Mouse (Mus musculus) CH12.LX (cell line): ENCODE measurements at regions not wholly inside any gene's neighbourhood (a gene's known extent, or its start where the extent isn't known, plus 50 kb on each side); places are given as distances from the start of the nearest gene placed in this dataset.

ENCODE experiments used
- DNase-seq: peaks from one replicate; pipeline ENCODE4 v3.0.0-alpha.2; 2013; ENCODE audit errors: extremely low read depth
- H3K27ac ChIP-seq: 2 replicates; pipeline ENCODE4 v1.5.1; 2012; ENCODE audit warnings: low read depth, mild to moderate bottlenecking, control low read depth, moderate library complexity; ENCODE audit not compliant: insufficient read depth
- H3K27me3 ChIP-seq: replicated peaks from 2 replicates; pipeline ENCODE3; 2012; ENCODE audit warnings: inconsistent platforms
- H3K36me3 ChIP-seq, 2 experiments: replicated peaks in 1 of 2; 2 replicates each; pipeline versions ENCODE3 to v1.6.1; 2012; ENCODE audit warnings: inconsistent platforms in 1 of 2, low read length in 1 of 2, mild to moderate bottlenecking in 1 of 2, mixed read lengths in 1 of 2, moderate library complexity in 1 of 2; ENCODE audit not compliant: control insufficient read depth in 1 of 2, insufficient read depth in 1 of 2
- H3K4me1 ChIP-seq, 2 experiments: 2 replicates each; pipeline ENCODE4 v1.6.1; 2012; ENCODE audit warnings: inconsistent platforms in 1 of 2, moderate library complexity in 1 of 2; ENCODE audit not compliant: insufficient read depth in 2 of 2, control insufficient read depth in 1 of 2
- H3K4me2 ChIP-seq: 2 replicates; pipeline ENCODE4 v1.6.1; 2012; ENCODE audit warnings: low read depth, mild to moderate bottlenecking, control low read depth; ENCODE audit not compliant: poor library complexity, insufficient read depth, severe bottlenecking
- H3K4me3 ChIP-seq, 3 experiments: fragments of 150-350 bp in 1 of 3; sonication (generic) in 1 of 3; replicated peaks in 1 of 3; 2 replicates each; pipeline versions ENCODE3 to v1.5.1; 2011 to 2012; ENCODE audit warnings: low read depth in 2 of 3, low read length in 2 of 3, mild to moderate bottlenecking in 2 of 3, moderate library complexity in 2 of 3, control low read depth in 1 of 3, improper control_type of control experiment in 1 of 3, inconsistent platforms in 1 of 3, mixed read lengths in 1 of 3; ENCODE audit not compliant: poor library complexity in 1 of 3
- H3K79me2 ChIP-seq: replicated peaks from 2 replicates; pipeline ENCODE4 v1.6.1; 2012; ENCODE audit warnings: mild to moderate bottlenecking, moderate library complexity; ENCODE audit not compliant: control insufficient read depth, poor library complexity, insufficient read depth, severe bottlenecking; ENCODE audit errors: extremely low read depth
- H3K9ac ChIP-seq: 2 replicates; pipeline ENCODE4 v1.6.1; 2012; ENCODE audit warnings: low read depth, mild to moderate bottlenecking, control low read depth, moderate library complexity; ENCODE audit not compliant: insufficient read depth
- H3K9me3 ChIP-seq: replicated peaks from 2 replicates; pipeline ENCODE3; 2012; ENCODE audit warnings: low read length, inconsistent platforms, mixed read lengths
- CTCF ChIP-seq, 2 experiments: IDR thresholded peaks in 1 of 2; conservative IDR thresholded peaks in 1 of 2; 2 replicates each; pipeline ENCODE4 v1.5.1; 2011 to 2012; ENCODE audit warnings: low read depth in 2 of 2, low read length in 2 of 2, improper control_type of control experiment in 1 of 2, inconsistent platforms in 1 of 2, mild to moderate bottlenecking in 1 of 2, moderate library complexity in 1 of 2
- E2F4 ChIP-seq: IDR thresholded peaks from 2 replicates; pipeline ENCODE4 v1.6.1; 2011; ENCODE audit warnings: low read depth, low read length, improper control_type of control experiment; ENCODE audit not compliant: insufficient replicate concordance
- ELF1 ChIP-seq: IDR thresholded peaks from 2 replicates; pipeline ENCODE4 v1.6.1; 2014; ENCODE audit warnings: low read depth, mild to moderate bottlenecking, inconsistent platforms, low read length, improper control_type of control experiment
- ETS1 ChIP-seq: conservative IDR thresholded peaks from 2 replicates; pipeline ENCODE4 v1.6.1; 2012; ENCODE audit warnings: low read depth, mild to moderate bottlenecking, inconsistent platforms, low read length, improper control_type of control experiment, moderate library complexity
- GABPA ChIP-seq: IDR thresholded peaks from 2 replicates; pipeline ENCODE4 v1.6.1; 2012; ENCODE audit warnings: low read depth, low read length, improper control_type of control experiment, inconsistent platforms; ENCODE audit not compliant: insufficient replicate concordance
- HCFC1 ChIP-seq: IDR thresholded peaks from 2 replicates; pipeline ENCODE4 v1.6.1; 2012; ENCODE audit warnings: low read depth, mild to moderate bottlenecking, inconsistent platforms, low read length, improper control_type of control experiment
- IRF4 ChIP-seq: IDR thresholded peaks from 2 replicates; pipeline ENCODE4 v1.6.1; 2014; ENCODE audit warnings: low read depth, mild to moderate bottlenecking, inconsistent platforms, low read length, improper control_type of control experiment
- JUN ChIP-seq: IDR thresholded peaks from 2 replicates; pipeline ENCODE4 v1.6.1; 2011; ENCODE audit warnings: low read depth, mild to moderate bottlenecking, low read length, improper control_type of control experiment, moderate library complexity; ENCODE audit not compliant: insufficient read depth
- JUND ChIP-seq: conservative IDR thresholded peaks from 2 replicates; pipeline ENCODE4 v1.6.1; 2011; ENCODE audit warnings: low read depth, low read length, improper control_type of control experiment
- KAT2A ChIP-seq: IDR thresholded peaks from 2 replicates; pipeline ENCODE4 v1.6.1; 2012; ENCODE audit warnings: low read length, improper control_type of control experiment, inconsistent platforms; ENCODE audit not compliant: insufficient replicate concordance
- MAFK ChIP-seq: IDR thresholded peaks from 2 replicates; pipeline ENCODE4 v1.6.1; 2011; ENCODE audit warnings: low read length, improper control_type of control experiment; ENCODE audit not compliant: insufficient replicate concordance
- MAZ ChIP-seq: IDR thresholded peaks from 2 replicates; pipeline ENCODE4 v1.6.1; 2012; ENCODE audit warnings: low read depth, mild to moderate bottlenecking, inconsistent platforms, low read length, improper control_type of control experiment, moderate library complexity
- NELFE ChIP-seq: IDR thresholded peaks from 2 replicates; pipeline ENCODE4 v1.6.1; 2011; ENCODE audit warnings: low read depth, low read length, improper control_type of control experiment
- NRF1 ChIP-seq: IDR thresholded peaks from 2 replicates; pipeline ENCODE4 v1.6.1; 2014; ENCODE audit warnings: low read depth, mild to moderate bottlenecking, inconsistent platforms, low read length, improper control_type of control experiment, moderate library complexity
- PAX5 ChIP-seq: IDR thresholded peaks from 2 replicates; pipeline ENCODE4 v1.6.1; 2012; ENCODE audit warnings: low read length, inconsistent platforms, mixed read lengths
- POLR2A ChIP-seq: IDR thresholded peaks from 2 replicates; pipeline ENCODE4 v1.6.1; 2011; ENCODE audit warnings: low read depth, mild to moderate bottlenecking, improper control_type of control experiment, low read length
- POLR2AphosphoS2 ChIP-seq: IDR thresholded peaks from 2 replicates; pipeline ENCODE4 v1.6.1; 2011; ENCODE audit warnings: low read depth, low read length, improper control_type of control experiment
- RAD21 ChIP-seq: IDR thresholded peaks from 2 replicates; pipeline ENCODE4 v1.6.1; 2011; ENCODE audit warnings: low read depth, mild to moderate bottlenecking, low read length, improper control_type of control experiment, moderate library complexity
- RCOR1 ChIP-seq: conservative IDR thresholded peaks from 2 replicates; pipeline ENCODE4 v1.6.1; 2012; ENCODE audit warnings: low read depth, mild to moderate bottlenecking, inconsistent platforms, low read length, improper control_type of control experiment
- SMC3 ChIP-seq: IDR thresholded peaks from 2 replicates; pipeline ENCODE4 v1.6.1; 2011; ENCODE audit warnings: low read depth, low read length, improper control_type of control experiment
- UBTF ChIP-seq: IDR thresholded peaks from 2 replicates; pipeline ENCODE4 v1.6.1; 2012; ENCODE audit warnings: low read depth, mild to moderate bottlenecking, inconsistent platforms, low read length, improper control_type of control experiment, moderate library complexity
- USF1 ChIP-seq: IDR thresholded peaks from 2 replicates; pipeline ENCODE4 v1.6.1; 2014; ENCODE audit warnings: low read depth, mild to moderate bottlenecking, inconsistent platforms, low read length, improper control_type of control experiment
- USF2 ChIP-seq: conservative IDR thresholded peaks from 2 replicates; pipeline ENCODE4 v1.6.1; 2011; ENCODE audit warnings: low read depth, low read length, improper control_type of control experiment
- ZC3H11A ChIP-seq: IDR thresholded peaks from 2 replicates; pipeline ENCODE4 v1.6.1; 2012; ENCODE audit warnings: low read depth, mild to moderate bottlenecking, inconsistent platforms, low read length, improper control_type of control experiment
- ZNF384 ChIP-seq: IDR thresholded peaks from 2 replicates; pipeline ENCODE4 v1.6.1; 2012; ENCODE audit warnings: low read depth, low read length, improper control_type of control experiment, inconsistent platforms
- dilution Hi-C: fragments of 300-500 bp; cut with MboI; formaldehyde crosslinking; loops from 2 replicates; pipeline ENCODE4 v1.14.3; 2020; ENCODE audit warnings: low sequenced_read_pairs; ENCODE audit not compliant: extremely low pct_unique_long_range_greater_than_20kb, extremely low pct_ligation_motif_present
- in situ Hi-C: fragments of 300-500 bp; cut with MboI; formaldehyde crosslinking; loops from 3 replicates; pipeline ENCODE4 v1.14.3; 2019; ENCODE audit warnings: low sequenced_read_pairs, low pct_ligation_motif_present, low pct_unique_long_range_greater_than_20kb, mixed read lengths

DNA sequence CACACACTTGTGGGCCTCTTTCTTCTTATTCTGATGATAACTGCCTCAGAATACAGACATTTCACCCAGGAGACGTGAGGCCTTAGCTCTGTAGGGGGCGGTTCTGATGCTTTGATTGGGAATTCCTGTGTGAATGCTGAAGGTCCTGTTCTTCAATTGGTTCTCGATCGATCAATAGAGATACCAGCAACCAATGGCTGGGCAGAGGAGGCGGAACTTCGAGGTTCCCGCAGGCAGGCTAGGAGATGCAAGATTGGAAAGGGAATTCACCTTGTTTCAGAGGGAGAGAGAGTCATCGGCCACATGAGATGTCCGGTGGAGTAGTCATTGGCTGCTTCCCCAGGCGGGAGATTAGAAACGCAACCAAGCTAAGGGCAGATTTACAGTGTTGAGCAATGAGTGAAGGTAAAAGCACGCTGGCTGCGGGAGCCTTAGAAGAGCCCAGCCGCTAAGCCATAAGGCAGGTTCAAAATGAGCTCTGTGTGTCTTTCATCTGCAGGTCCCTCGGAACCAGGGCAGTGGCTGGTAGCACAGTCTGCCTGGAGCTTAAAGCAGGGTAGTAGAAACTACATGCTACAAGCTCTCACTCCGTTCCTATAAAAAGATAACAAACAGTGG lies 83.5 kb upstream of the Xcl1 start:
- in situ Hi-C loops, result no loop called here
- H3K27ac ChIP-seq, result no peak overlapping the region
- H3K4me2 ChIP-seq, result no peak overlapping the region
- no peak for DNase-seq
- peaks cover 4 to 22% of the 10 kb centered on the region in 2 experiments; a peak in 3 of 4 replicates for H3K4me1 ChIP-seq
- no peak for TF ChIP-seq RCOR1
- no peak for TF ChIP-seq HCFC1
- no peak for TF ChIP-seq SMC3
- TF ChIP-seq E2F4, result no peak
- TF ChIP-seq ZC3H11A, result no peak
- TF ChIP-seq NELFE, result no peak
- TF ChIP-seq POLR2A, result no peak
- TF ChIP-seq JUN, result no peak
- no peak for TF ChIP-seq USF2
- TF ChIP-seq, all 38 proteins: peak for 0
- Histone ChIP-seq H3K36me3 (no peaks in the 10 kb centered on the region), H3K9me3 (no peaks in the 10 kb centered on the region), H3K79me2 (no peaks in the 10 kb centered on the region), H3K27me3 (no peaks in the 10 kb centered on the region), H3K9ac (no peak overlapping the region), H3K4me3 (no peak overlapping the region)
- dilution Hi-C loops, result no loop called here

DNA sequence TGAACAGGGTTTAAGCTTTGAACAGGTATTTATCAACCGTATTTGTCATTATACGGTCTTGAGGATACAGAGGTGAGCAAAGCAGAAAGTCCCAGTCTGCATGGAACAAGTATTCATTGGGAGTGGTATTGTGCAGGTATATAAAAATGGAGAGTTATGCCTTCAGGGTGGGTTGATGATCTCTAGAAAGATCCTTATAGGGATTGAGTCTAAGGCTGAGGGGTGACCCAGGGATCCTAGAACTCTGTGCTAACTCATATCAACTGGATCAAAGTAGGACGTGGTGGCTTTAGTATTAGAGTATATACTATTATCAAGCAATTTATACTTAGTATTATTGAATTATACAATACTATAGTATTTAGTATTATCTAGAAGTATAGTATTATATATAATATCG lies 82.9 kb upstream of the Xcl1 start:
- Histone ChIP-seq H3K79me2 (no peaks in the 10 kb centered on the region), H3K9ac (no peak overlapping the region), H3K4me2 (no peak overlapping the region), H3K4me1 (peaks cover 4 to 24% of the 10 kb centered on the region in 2 experiments; a peak in 3 of 4 replicates), H3K9me3 (no peaks in the 10 kb centered on the region), H3K27ac (no peak overlapping the region), H3K27me3 (no peaks in the 10 kb centered on the region), H3K4me3 (no peak overlapping the region), H3K36me3 (no peaks in the 10 kb centered on the region)
- no peak for DNase-seq
- dilution Hi-C loops (no loop called here), in situ Hi-C loops (no loop called here)
- TF ChIP-seq RCOR1 (no peak), ZC3H11A (no peak), ELF1 (no peak), MAFK (no peak)

DNA sequence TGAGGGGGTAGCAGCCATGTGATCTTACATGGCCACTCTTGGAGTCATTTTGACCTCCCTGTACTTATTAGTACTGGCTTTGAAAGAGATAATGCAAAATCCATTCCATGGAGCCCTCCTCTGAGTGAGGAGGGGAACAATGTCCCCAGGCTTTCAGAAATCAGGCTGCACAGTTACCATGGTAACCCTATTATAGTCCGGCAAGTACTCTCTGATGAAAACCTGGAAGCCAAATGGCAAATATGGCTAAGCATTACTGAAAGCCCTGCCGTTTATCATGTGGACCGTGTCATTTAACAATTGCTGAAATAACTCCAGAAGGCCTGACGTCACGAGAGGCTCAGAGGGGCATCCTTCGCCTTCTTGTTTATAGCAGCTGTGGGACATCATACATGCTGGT lies 82.5 kb upstream of the Xcl1 start:
- DNase-seq, result no peak

More for the DNA sequence above, 82.5 kb upstream of the Xcl1 start:
- no peaks in the 10 kb centered on the region for H3K79me2 ChIP-seq
- H3K4me3 ChIP-seq, result no peak overlapping the region
- dilution Hi-C loops, result no loop called here
- in situ Hi-C loops, result no loop called here
- TF ChIP-seq MAFK (no peak), GABPA (no peak), IRF4 (no peak), KAT2A (no peak), ELF1 (no peak), MAZ (no peak), E2F4 (no peak), POLR2A (no peak), ETS1 (no peak), ZNF384 (no peak), UBTF (no peak), NELFE (no peak), USF1 (no peak), POLR2AphosphoS2 (no peak), JUND (no peak), RAD21 (no peak), NRF1 (no peak), PAX5 (no peak), CTCF (conservative IDR thresholded peaks at IDR 0.05 in 1 of 2, IDR thresholded peaks at IDR 0.05 in 1 of 2; ENCODE audit: low read depth in 2 of 2, low read length in 2 of 2) (no peak), ZC3H11A (no peak)
- H3K4me1 ChIP-seq, result peaks cover 4 to 24% of the 10 kb centered on the region in 2 experiments; a peak in 3 of 4 replicates
- no peak overlapping the region for H3K9ac ChIP-seq
- H3K9me3 ChIP-seq, result no peaks in the 10 kb centered on the region
- no peaks in the 10 kb centered on the region for H3K27me3 ChIP-seq
- no peak overlapping the region for H3K27ac ChIP-seq
- H3K36me3 ChIP-seq, result no peaks in the 10 kb centered on the region
- no peak overlapping the region for H3K4me2 ChIP-seq
